Mouse (Mus musculus): ENCODE results near the gene Egln2. TPM values are rescaled to one million over a fixed set of nuclear protein-coding genes. Genes with fewer than 3 reads are reported as not detected.

Gene Egln2
- polyA plus RNA-seq, 1 experiment from 2014 or later = 77.5 TPM

DNA sequence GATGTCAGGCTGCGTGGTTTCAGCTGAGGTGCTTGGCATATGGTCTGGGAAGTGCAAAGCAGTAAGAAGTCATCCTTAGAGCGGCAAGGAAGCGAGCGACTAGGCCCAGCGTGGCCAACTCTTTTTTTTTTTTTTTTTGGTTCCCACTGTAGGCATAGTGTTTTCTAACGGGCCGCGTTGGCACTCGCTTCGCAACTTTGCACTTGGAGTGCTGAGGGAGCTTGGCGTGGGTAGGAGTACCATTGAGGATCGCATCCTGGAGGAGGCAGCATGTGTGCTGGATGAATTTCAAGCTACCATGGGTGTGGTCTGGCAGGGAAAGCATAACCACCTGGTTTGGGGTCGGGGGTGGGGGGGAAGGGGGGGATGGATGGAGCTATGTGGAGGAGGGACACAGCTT is 10.6 kb downstream of the Egln2 start:
- DNase-seq (ENCODE audit: low spot score) = no peak
- no peak overlapping the region for H3K4me3 ChIP-seq
- 85% methylated on average over 13 of the region's 13 CpGs for WGBS
- H3K36me3 ChIP-seq (replicated peaks) = peaks cover 41% of the 10 kb centered on the region
- H3K9me3 ChIP-seq = no peaks in the 10 kb centered on the region
- H3K27ac ChIP-seq (replicated peaks) = no peak overlapping the region
- H3K4me1 ChIP-seq = peaks cover 9% of the 10 kb centered on the region
- no peaks in the 10 kb centered on the region for H3K27me3 ChIP-seq (replicated peaks; ENCODE audit: low read depth, poor library complexity, severe bottlenecking)

DNA sequence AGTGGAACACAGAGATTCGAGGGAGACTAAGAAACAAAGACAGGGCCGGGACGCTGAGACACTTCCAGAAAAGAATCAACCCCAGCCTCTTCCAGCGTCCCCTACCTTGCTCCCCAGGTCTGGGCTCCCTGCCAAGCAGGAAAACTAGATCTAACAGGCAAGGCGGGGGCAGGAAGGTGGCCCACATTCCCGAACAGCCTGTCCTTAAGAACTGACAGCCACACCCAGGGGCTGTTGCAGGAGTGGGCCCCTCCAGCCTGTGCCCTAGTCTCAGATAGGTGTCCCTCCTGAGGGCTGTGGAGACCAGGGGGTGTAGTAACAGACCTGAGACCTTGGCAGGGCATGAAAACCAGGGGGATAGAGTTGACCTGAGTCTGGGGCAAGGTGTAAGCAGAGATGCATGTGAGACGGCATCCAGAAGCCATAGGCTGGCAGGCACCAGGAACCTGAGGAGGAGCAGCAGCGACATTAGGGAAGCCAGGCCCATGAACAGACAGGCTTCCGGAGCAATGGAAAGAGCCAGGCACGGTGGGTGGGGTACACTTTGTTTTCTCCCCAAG is 13.3 kb downstream of the Egln2 start, which contains the start of gene Cyp2t4:
Gene Cyp2t4, plus strand, starts transcription at position 510 of the 560 bp plus-strand sequence.
- no peaks in the 10 kb centered on the region for H3K4me1 ChIP-seq
- H3K4me3 ChIP-seq = no peak within 1 kb of the TSS
- peaks cover 17% of the 10 kb centered on the region for H3K36me3 ChIP-seq (replicated peaks)
- H3K9me3 ChIP-seq = no peaks in the 10 kb centered on the region
- 83% methylated on average over 10 of the region's 10 CpGs for WGBS
- H3K27ac ChIP-seq (replicated peaks) = no peak within 1 kb of the TSS
- DNase-seq (ENCODE audit: low spot score) = no peak
- no peaks in the 10 kb centered on the region for H3K27me3 ChIP-seq (replicated peaks; ENCODE audit: low read depth, poor library complexity, severe bottlenecking)

DNA sequence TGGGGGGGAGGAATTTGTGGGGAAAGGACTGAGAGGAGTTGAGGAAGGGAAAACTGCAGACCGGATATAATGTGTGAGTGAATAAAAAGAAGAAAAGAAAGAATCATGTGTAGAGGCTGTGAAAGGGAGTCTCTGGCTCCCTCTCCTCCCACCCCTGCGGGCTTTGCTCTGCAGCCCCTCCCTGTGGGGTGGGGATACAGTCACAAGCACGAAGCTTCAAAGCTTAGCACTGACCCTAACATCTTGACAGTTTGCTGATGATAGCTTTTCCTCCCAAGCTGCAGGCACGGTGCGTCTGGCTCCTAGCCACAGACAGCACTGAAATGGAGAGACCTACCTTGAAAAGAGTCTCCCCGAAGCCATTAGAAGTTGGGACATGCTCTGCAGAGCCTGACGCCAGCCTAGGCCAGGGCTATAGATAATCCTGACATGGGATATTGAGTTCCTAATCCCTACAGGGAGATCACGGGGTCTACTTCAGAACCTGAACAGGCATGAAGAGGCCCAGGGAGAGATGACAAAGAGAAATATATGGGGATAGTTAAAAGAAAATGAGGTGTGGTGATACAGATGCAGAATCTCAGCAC is 30.1 kb downstream of the Egln2 start:
- Histone ChIP-seq H3K27me3 (replicated peaks; ENCODE audit: low read depth, poor library complexity, severe bottlenecking) (no peaks in the 10 kb centered on the region), H3K4me1 (no peaks in the 10 kb centered on the region), H3K9me3 (peaks cover 12% of the 10 kb centered on the region), H3K4me3 (no peak overlapping the region), H3K27ac (replicated peaks) (no peak overlapping the region), H3K36me3 (replicated peaks) (no peaks in the 10 kb centered on the region)
- WGBS = 71% methylated on average over 8 of the region's 8 CpGs
- DNase-seq (ENCODE audit: low spot score) = no peak

DNA sequence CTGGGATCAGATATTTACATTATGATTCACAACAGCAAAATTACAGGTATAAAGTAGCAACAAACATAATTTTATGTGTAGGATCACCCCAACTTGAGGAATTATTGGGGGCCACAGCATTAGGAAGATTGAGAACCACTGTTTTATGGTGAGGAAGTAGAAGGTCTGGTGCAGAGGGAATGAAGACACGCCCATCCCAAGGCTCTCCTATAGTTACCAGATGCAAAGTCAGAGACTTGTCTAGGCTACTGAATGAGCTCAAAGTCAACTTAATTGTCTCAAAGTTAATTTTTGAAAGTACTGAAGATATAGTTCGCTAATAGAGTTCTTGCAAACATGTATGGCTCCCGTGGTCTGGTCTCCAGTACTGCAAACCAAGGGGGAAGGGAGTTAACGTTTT is 32.8 kb downstream of the Egln2 start:
- Histone ChIP-seq H3K27me3 (replicated peaks; ENCODE audit: low read depth, poor library complexity, severe bottlenecking) (no peaks in the 10 kb centered on the region), H3K4me3 (no peak overlapping the region), H3K9me3 (no peaks in the 10 kb centered on the region), H3K4me1 (no peaks in the 10 kb centered on the region), H3K36me3 (replicated peaks) (no peaks in the 10 kb centered on the region), H3K27ac (replicated peaks) (no peak overlapping the region)
- 80% methylated on average over 4 of the region's 4 CpGs for WGBS
- DNase-seq (ENCODE audit: low spot score) = no peak

DNA sequence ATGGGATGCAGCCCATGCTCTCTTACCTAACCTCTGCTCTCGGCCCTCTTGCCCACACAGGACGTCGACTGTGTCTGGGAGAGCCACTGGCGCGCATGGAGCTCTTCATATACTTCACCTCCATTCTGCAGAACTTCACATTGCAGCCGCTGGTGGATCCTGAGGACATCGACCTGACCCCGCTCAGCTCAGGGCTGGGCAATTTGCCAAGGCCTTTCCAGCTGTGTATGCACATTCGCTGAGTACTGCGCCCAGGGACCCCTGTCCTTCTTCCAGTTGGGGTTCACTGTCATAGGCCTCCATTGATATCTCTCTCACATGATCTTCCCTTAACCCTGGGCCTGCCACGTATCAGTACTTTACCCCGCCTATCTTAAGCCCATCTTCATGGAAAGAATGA is 33.4 kb downstream of the Egln2 start:
- H3K4me3 ChIP-seq = no peak overlapping the region
- no peak overlapping the region for H3K27ac ChIP-seq (replicated peaks)
- no peak for DNase-seq (ENCODE audit: low spot score)
- WGBS = 82% methylated on average over 12 of the region's 12 CpGs
- no peaks in the 10 kb centered on the region for H3K4me1 ChIP-seq
- no peaks in the 10 kb centered on the region for H3K27me3 ChIP-seq (replicated peaks; ENCODE audit: low read depth, poor library complexity, severe bottlenecking)
- no peaks in the 10 kb centered on the region for H3K36me3 ChIP-seq (replicated peaks)
- H3K9me3 ChIP-seq = no peaks in the 10 kb centered on the region

DNA sequence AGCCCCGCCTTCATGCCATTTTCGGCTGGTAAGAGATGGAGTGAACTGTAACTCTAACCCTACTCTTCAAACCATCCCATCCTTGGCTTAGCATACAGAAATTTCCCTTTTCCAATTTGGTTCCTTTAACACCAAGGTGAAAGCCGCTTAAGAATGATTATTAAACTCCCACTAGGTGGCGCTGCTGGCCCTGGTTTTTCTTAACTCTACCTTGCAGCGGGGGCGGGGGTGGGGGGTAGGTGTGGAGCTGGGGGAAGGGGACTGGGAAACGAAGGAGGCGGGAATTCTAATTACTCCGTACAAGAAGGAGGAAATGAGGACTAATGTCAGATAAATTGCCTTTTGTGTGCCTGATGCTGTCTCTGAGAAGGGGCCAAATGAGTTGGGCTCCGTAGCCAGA is 34.0 kb downstream of the Egln2 start:
- Histone ChIP-seq H3K4me3 (no peak overlapping the region), H3K27ac (replicated peaks) (no peak overlapping the region)
- WGBS = 16% methylated on average over 10 of the region's 10 CpGs

DNA sequence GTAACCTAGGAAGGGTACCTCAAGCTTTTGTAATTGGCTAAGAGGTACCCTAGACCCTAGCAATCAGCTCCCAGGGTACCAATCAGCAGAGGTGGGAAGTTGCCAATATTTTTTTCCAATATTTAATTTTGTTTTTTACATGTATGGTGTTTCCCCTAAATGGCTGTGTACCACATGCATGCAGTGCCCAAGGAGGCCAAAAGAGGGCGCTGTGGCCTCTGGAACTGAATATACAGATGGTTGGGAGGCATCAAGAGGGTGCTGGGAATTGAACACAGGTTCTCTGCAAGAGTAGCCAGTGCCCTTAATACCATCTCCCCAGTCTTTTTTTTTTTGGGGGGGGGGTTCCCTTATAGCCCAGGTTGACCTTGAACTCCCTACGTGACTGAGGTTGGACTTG is 35.2 kb downstream of the Egln2 start:
- Histone ChIP-seq H3K27me3 (replicated peaks; ENCODE audit: low read depth, poor library complexity, severe bottlenecking) (no peaks in the 10 kb centered on the region), H3K4me3 (no peak overlapping the region), H3K27ac (replicated peaks) (no peak overlapping the region), H3K4me1 (no peaks in the 10 kb centered on the region), H3K9me3 (no peaks in the 10 kb centered on the region), H3K36me3 (replicated peaks) (no peaks in the 10 kb centered on the region)
- no peak for DNase-seq (ENCODE audit: low spot score)
- WGBS = 65% methylated on average over 2 of the region's 2 CpGs

More for the DNA sequence above, 34.0 kb downstream of the Egln2 start:
- no peaks in the 10 kb centered on the region for H3K9me3 ChIP-seq
- no peaks in the 10 kb centered on the region for H3K36me3 ChIP-seq (replicated peaks)
- H3K27me3 ChIP-seq (replicated peaks; ENCODE audit: low read depth, poor library complexity, severe bottlenecking) = no peaks in the 10 kb centered on the region
- DNase-seq (ENCODE audit: low spot score) = peak; percentile 68
- H3K4me1 ChIP-seq = no peaks in the 10 kb centered on the region

DNA sequence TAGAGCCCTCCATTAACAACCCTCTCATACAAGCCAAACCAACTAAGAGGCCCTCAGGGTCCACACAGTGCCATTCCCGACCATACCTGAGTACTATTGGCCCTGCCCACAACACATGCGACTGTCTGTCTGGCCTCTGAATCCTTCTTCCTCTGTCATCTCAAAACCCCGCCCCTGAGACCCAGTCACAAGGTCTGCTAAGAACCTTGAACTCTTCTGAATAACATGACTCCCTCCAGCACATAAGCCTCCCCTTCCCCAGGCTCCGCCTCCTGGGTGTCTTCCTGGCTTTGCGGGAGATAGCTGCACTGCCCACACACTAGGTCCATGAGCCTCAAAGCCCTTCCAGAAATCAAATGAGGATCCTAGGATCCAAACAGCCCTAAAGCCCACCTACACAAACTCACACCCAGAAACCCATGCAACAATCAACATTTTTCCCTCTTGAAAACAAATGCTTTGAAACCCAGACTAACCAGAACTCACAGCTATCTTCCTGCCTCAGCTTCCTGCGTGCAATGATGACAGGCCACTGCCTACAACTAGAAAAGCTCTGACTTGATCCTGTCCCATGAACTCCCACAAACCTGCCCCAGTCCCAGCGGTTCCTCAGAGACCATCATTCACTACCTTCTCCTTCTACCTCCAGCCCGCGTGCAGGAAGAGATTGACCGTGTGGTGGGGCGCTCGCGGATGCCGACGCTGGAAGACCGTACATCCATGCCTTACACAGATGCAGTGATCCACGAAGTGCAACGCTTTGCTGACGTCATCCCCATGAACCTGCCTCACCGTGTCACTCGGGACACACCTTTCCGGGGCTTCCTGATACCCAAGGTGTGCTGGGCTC is 35.9 kb downstream of the Egln2 start:
- H3K27ac ChIP-seq (replicated peaks) = no peak overlapping the region
- 87% methylated on average over 22 of the region's 22 CpGs for WGBS
- no peaks in the 10 kb centered on the region for H3K36me3 ChIP-seq (replicated peaks)
- no peaks in the 10 kb centered on the region for H3K4me1 ChIP-seq
- no peak overlapping the region for H3K4me3 ChIP-seq
- H3K27me3 ChIP-seq (replicated peaks; ENCODE audit: low read depth, poor library complexity, severe bottlenecking) = no peaks in the 10 kb centered on the region
- DNase-seq (ENCODE audit: low spot score) = no peak
- no peaks in the 10 kb centered on the region for H3K9me3 ChIP-seq

DNA sequence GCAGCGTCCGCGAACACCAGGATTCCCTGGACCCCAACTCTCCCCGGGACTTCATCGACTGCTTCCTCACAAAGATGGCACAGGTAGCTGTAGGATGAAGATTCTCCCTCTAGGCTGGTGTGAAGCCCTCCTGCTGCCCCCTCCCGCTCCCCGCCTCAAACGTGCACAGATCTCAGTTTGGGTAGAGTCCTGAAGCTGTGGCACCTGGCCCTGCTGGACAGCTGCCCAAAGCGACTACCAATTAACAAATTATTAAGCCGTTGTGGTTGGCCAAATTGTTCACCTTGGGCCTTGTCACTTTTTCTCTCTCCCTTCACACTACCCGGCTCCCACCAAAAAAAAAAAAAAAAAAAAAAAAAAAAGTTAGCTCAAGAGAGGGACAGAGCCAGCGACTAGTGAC is 36.8 kb downstream of the Egln2 start:
- Histone ChIP-seq H3K27ac (replicated peaks) (no peak overlapping the region), H3K4me1 (no peaks in the 10 kb centered on the region), H3K36me3 (replicated peaks) (no peaks in the 10 kb centered on the region), H3K4me3 (no peak overlapping the region), H3K27me3 (replicated peaks; ENCODE audit: low read depth, poor library complexity, severe bottlenecking) (no peaks in the 10 kb centered on the region), H3K9me3 (no peaks in the 10 kb centered on the region)
- DNase-seq (ENCODE audit: low spot score) = no peak
- 88% methylated on average over 12 of the region's 12 CpGs for WGBS

DNA sequence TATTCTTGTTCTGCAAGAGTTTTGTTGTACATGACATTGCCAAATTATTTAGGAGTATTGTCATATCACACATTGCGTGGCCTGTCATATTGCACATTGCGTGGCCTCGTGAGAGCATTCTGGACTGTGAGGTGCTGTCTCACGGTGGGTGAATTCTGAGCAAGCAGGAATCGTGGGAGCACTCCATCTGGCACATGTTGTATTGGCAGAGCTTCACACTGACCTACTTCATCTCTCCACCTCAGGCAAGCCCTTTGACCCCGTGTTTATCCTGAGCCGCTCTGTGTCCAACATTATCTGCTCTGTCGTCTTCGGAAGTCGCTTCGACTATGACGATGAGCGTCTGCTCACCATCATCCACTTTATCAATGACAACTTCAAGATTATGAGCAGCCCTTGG is 37.7 kb downstream of the Egln2 start:
- Histone ChIP-seq H3K4me1 (no peaks in the 10 kb centered on the region), H3K36me3 (replicated peaks) (no peaks in the 10 kb centered on the region)
- 90% methylated on average over 13 of the region's 13 CpGs for WGBS

DNA sequence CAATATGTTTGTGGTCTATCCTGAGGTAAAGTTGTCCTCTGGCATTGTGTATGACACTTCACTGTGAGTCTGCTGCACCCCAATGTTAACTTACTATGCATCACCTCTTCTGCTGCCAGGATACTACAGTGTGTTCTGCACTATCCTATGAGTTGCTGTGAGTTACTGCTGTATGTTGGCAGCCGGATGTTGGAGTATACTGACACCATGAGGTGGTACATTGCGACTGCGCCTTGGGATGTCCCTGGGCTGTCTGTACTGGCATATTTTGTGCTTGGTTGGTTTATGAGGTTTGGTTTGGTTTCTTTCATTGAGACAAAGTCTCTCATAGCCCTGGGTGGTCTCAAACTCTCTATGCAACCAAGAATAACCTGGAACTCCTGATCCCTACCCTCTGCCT is 38.4 kb downstream of the Egln2 start:
- Histone ChIP-seq H3K27me3 (replicated peaks; ENCODE audit: low read depth, poor library complexity, severe bottlenecking) (no peaks in the 10 kb centered on the region), H3K9me3 (no peaks in the 10 kb centered on the region), H3K36me3 (replicated peaks) (no peaks in the 10 kb centered on the region), H3K4me1 (no peaks in the 10 kb centered on the region), H3K27ac (replicated peaks) (no peak overlapping the region), H3K4me3 (no peak overlapping the region)
- WGBS = 55% methylated on average over 3 of the region's 3 CpGs
- DNase-seq (ENCODE audit: low spot score) = peak; percentile 38

More for the DNA sequence above, 37.7 kb downstream of the Egln2 start:
- H3K9me3 ChIP-seq = no peaks in the 10 kb centered on the region
- no peak overlapping the region for H3K4me3 ChIP-seq
- DNase-seq (ENCODE audit: low spot score) = no peak
- H3K27ac ChIP-seq (replicated peaks) = no peak overlapping the region
- H3K27me3 ChIP-seq (replicated peaks; ENCODE audit: low read depth, poor library complexity, severe bottlenecking) = no peaks in the 10 kb centered on the region

DNA sequence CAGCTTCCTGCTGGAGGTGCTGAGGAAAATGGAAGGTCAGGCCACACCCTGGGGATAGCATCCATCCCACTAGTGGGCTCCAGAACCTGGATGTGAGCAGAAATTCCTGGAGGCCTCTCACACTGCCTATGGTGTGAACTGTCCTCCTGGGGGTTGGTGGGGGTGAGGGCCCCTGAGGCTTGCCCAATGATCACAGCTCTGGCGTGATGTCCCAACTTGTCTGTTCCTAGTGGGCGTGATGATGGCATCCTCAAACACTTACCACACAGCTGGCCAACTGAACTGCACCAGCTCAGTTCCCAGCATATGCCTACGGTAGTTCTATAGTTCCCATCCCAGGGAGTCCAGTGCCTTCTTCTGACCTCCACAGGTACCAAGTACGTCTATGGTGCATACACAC is 41.6 kb downstream of the Egln2 start:
- H3K36me3 ChIP-seq (replicated peaks) = no peaks in the 10 kb centered on the region
- WGBS = 81% methylated on average over 4 of the region's 4 CpGs
- H3K4me1 ChIP-seq = peaks cover 4% of the 10 kb centered on the region; the same call in 1 of the 2 replicates
- no peaks in the 10 kb centered on the region for H3K9me3 ChIP-seq
- H3K27me3 ChIP-seq (replicated peaks; ENCODE audit: low read depth, poor library complexity, severe bottlenecking) = no peaks in the 10 kb centered on the region
- no peak for DNase-seq (ENCODE audit: low spot score)
- no peak overlapping the region for H3K27ac ChIP-seq (replicated peaks)
- no peak overlapping the region for H3K4me3 ChIP-seq
